Comparison of ENCODE assay signal across 29 mouse cellular contexts in genomic region chr16:12435697-12436221, GRCm38 (mm10).
DNase-seq lines count a peak whose midpoint lies in the region; ATAC-seq and TF ChIP-seq lines count a peak whose summit lies in the region.
"Had no signal": no experiment of that assay in that cellular context is flagged by ENCODE, and none has a peak within 500 bp of the region (broad histone marks: within the 10 kb centered on the region; RNA-seq: fewer than 3 reads in every experiment).

No protein-coding gene starts in this region.

- no peak for TF ChIP-seq EP300 in heart, adult 2 months (IDR thresholded peaks at IDR 0.05; ENCODE audit: insufficient read depth, low read depth, low read length)

- H3K9me3 ChIP-seq in kidney, postnatal 0 days (replicated peaks; ENCODE audit: low read length): no peaks in the 10 kb centered on the region
- no peaks in the 10 kb centered on the region for H3K9me3 ChIP-seq in lung, embryonic 16.5 days (ENCODE audit: control insufficient read depth, low read length)
- H3K9me3 ChIP-seq in forebrain, embryonic 15.5 days: no peaks in the 10 kb centered on the region
- H3K9me3 ChIP-seq: embryonic facial prominence, embryonic 13.5 days; heart, embryonic 13.5 days; hindbrain, embryonic 13.5 days; limb, embryonic 13.5 days; midbrain, embryonic 12.5 days; neural tube, embryonic 12.5 days had no signal

- TF ChIP-seq POLR2A in heart, adult 2 months (IDR thresholded peaks at IDR 0.05; ENCODE audit: insufficient read depth, low read depth, low read length): no peak

- no peaks in the 10 kb centered on the region for H3K36me3 ChIP-seq in heart, adult 2 months (ENCODE audit: control insufficient read depth, insufficient read depth, low read length)
- no peaks in the 10 kb centered on the region for H3K36me3 ChIP-seq in kidney, postnatal 0 days (ENCODE audit: insufficient read depth, low read length)
- H3K36me3 ChIP-seq in lung, embryonic 16.5 days (ENCODE audit: control insufficient read depth, insufficient read depth, low read length): no peaks in the 10 kb centered on the region
- H3K36me3 ChIP-seq in forebrain, embryonic 15.5 days: no peaks in the 10 kb centered on the region
- H3K36me3 ChIP-seq: embryonic facial prominence, embryonic 13.5 days; heart, embryonic 13.5 days; hindbrain, embryonic 13.5 days; limb, embryonic 13.5 days; midbrain, embryonic 12.5 days; neural tube, embryonic 12.5 days had no signal

- H3K9ac ChIP-seq in heart, adult 2 months (ENCODE audit: low read depth, low read length): no peak overlapping the region
- H3K9ac ChIP-seq in kidney, postnatal 0 days (ENCODE audit: low read depth, low read length): no peak overlapping the region
- no peak overlapping the region for H3K9ac ChIP-seq in lung, embryonic 16.5 days (ENCODE audit: low read length)
- no peak overlapping the region for H3K9ac ChIP-seq in forebrain, embryonic 15.5 days (replicated peaks)
- H3K9ac ChIP-seq: embryonic facial prominence, embryonic 13.5 days; forebrain, postnatal 0 days; heart, embryonic 13.5 days; hindbrain, embryonic 13.5 days; limb, embryonic 13.5 days; midbrain, embryonic 12.5 days; neural tube, embryonic 12.5 days had no signal

- WGBS in heart, adult 2 months: 40% methylated on average over 4 of the region's 4 CpGs
- 41% methylated on average over 4 of the region's 4 CpGs for WGBS in kidney, postnatal 0 days
- 4% methylated on average over 4 of the region's 4 CpGs for WGBS in lung, embryonic 16.5 days
- WGBS in forebrain, embryonic 15.5 days: 66% methylated on average over 4 of the region's 4 CpGs

- intact Hi-C loops in heart, adult 2 months (cut with DNase I): no loop called here

- ATAC-seq in kidney, postnatal 0 days (replicated peaks; ENCODE audit: low FRiP score, low read depth): no peak
- ATAC-seq in lung, embryonic 16.5 days (ENCODE audit: low read depth): peak; percentile 72
- ATAC-seq in forebrain, embryonic 15.5 days (replicated peaks): no peak
- ATAC-seq: forebrain, postnatal 0 days had no signal

- DNase-seq in heart, adult 2 months: peak; percentile 7 to 19
- no peak for DNase-seq in heart, postnatal 4 days
- peak; percentile 2 for DNase-seq in kidney, postnatal 0 days (ENCODE audit: low spot score)
- no peak for DNase-seq in kidney, adult 11 months
- DNase-seq in lung, postnatal 4 days: no peak
- DNase-seq: adrenal gland, postnatal 25 days; B cell, adult 2 months; cerebellum, adult 18-20 months; cerebellum, postnatal 10 days; forebrain, postnatal 0 days; kidney, adult 9 months; kidney, postnatal 25 days; right cerebral cortex, adult 18-20 months; spleen, adult 18-20 months; thymus, adult 18-20 months; thymus, postnatal 25 days had no signal

- H3K27me3 ChIP-seq in heart, adult 2 months (ENCODE audit: control insufficient read depth, insufficient read depth, low read length): no peaks in the 10 kb centered on the region
- H3K27me3 ChIP-seq in kidney, postnatal 0 days (ENCODE audit: insufficient read depth, low read length): no peaks in the 10 kb centered on the region
- H3K27me3 ChIP-seq in lung, embryonic 16.5 days (ENCODE audit: control insufficient read depth, insufficient read depth, low read depth, low read length): no peaks in the 10 kb centered on the region
- H3K27me3 ChIP-seq in forebrain, embryonic 15.5 days: no peaks in the 10 kb centered on the region
- H3K27me3 ChIP-seq: embryonic facial prominence, embryonic 13.5 days; heart, embryonic 13.5 days; hindbrain, embryonic 13.5 days; limb, embryonic 13.5 days; midbrain, embryonic 12.5 days; neural tube, embryonic 12.5 days had no signal

- no peak for TF ChIP-seq CTCF in heart, adult 2 months (IDR thresholded peaks at IDR 0.05)
- no peak for TF ChIP-seq CTCF in kidney, postnatal 0 days (IDR thresholded peaks at IDR 0.05; ENCODE audit: low read depth)

- H3K79me2 ChIP-seq in heart, adult 2 months (replicated peaks; ENCODE audit: control insufficient read depth, insufficient read depth, low read length): no peaks in the 10 kb centered on the region

- no peaks in the 10 kb centered on the region for H3K4me1 ChIP-seq in heart, adult 2 months (ENCODE audit: control insufficient read depth, insufficient read depth, low read length)
- no peaks in the 10 kb centered on the region for H3K4me1 ChIP-seq in kidney, postnatal 0 days (replicated peaks; ENCODE audit: insufficient read depth, low read length)
- H3K4me1 ChIP-seq in lung, embryonic 16.5 days (replicated peaks; ENCODE audit: control insufficient read depth, insufficient read depth, low read length): peaks cover 4% of the 10 kb centered on the region; the same call in 1 of the 2 replicates
- no peaks in the 10 kb centered on the region for H3K4me1 ChIP-seq in forebrain, embryonic 15.5 days
- H3K4me1 ChIP-seq: embryonic facial prominence, embryonic 13.5 days; heart, embryonic 13.5 days; hindbrain, embryonic 13.5 days; limb, embryonic 13.5 days; midbrain, embryonic 12.5 days; neural tube, embryonic 12.5 days had no signal

- H3K27ac ChIP-seq in heart, adult 2 months: no peak overlapping the region
- H3K27ac ChIP-seq in kidney, postnatal 0 days: no peak overlapping the region
- H3K27ac ChIP-seq in lung, embryonic 16.5 days (ENCODE audit: low read length): peak overlapping the region; percentile 68
- H3K27ac ChIP-seq in forebrain, embryonic 15.5 days (replicated peaks): no peak overlapping the region
- H3K27ac ChIP-seq: embryonic facial prominence, embryonic 13.5 days; heart, embryonic 13.5 days; hindbrain, embryonic 13.5 days; layer of hippocampus, adult 2 months; left cerebral cortex, adult 2 months; limb, embryonic 13.5 days; midbrain, embryonic 12.5 days; neural tube, embryonic 12.5 days had no signal

- H3K4me2 ChIP-seq in kidney, postnatal 0 days (ENCODE audit: low read length): no peak overlapping the region
- no peak overlapping the region for H3K4me2 ChIP-seq in lung, embryonic 16.5 days (ENCODE audit: low read depth, low read length)
- no peak overlapping the region for H3K4me2 ChIP-seq in forebrain, embryonic 15.5 days (replicated peaks)
- H3K4me2 ChIP-seq: embryonic facial prominence, embryonic 13.5 days; heart, embryonic 13.5 days; hindbrain, embryonic 13.5 days; limb, embryonic 13.5 days; liver, embryonic 11.5 days; midbrain, embryonic 12.5 days; neural tube, embryonic 12.5 days had no signal

- no peak overlapping the region for H3K4me3 ChIP-seq in heart, adult 2 months
- H3K4me3 ChIP-seq in kidney, postnatal 0 days (replicated peaks; ENCODE audit: low read depth, low read length): no peak overlapping the region
- H3K4me3 ChIP-seq in lung, embryonic 16.5 days (ENCODE audit: low read length): no peak overlapping the region
- no peak overlapping the region for H3K4me3 ChIP-seq in forebrain, embryonic 15.5 days
- H3K4me3 ChIP-seq: embryonic facial prominence, embryonic 13.5 days; erythroblast, embryonic 14.5 days; heart, embryonic 13.5 days; hindbrain, embryonic 13.5 days; layer of hippocampus, adult 2 months; left cerebral cortex, adult 2 months; limb, embryonic 13.5 days; midbrain, embryonic 12.5 days; myocyte; neural tube, embryonic 12.5 days had no signal

Comparison
In these comparisons a context has a peak if more than half of its experiments do, and no peak if none do; other contexts are left out.
1. DNase-seq: peak in heart, adult 2 months (2 of 2) and kidney, postnatal 0 days (single experiment); none in heart, postnatal 4 days (single experiment), kidney, adult 11 months (single experiment) and lung, postnatal 4 days (0 of 2).